In the genomic region with DNA sequence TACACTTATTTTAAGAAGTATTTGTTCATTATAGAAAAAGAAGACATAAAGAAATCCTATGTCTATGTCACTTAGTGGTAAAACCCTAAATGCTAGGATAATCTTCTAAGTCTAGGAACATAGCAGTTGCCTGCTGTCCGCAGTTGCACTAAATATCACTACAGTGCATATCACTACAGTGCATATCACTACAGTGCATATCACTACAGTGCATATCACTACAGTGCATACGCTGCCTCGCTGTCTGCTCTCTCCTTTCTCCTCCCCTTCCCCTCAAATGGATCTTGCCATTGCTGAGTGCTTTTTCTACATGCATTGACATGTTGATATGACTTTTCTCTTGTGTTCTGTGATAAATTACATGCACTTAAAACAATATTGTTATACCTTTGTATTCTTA, we compare ENCODE assay signal across 18 mouse cellular contexts.
"Had no signal": no experiment of that assay in that cellular context is flagged by ENCODE, and none has a peak within 500 bp of the region (broad histone marks: within the 10 kb centered on the region; RNA-seq: fewer than 3 reads in every experiment).

No protein-coding gene starts in this region.

- H3K4me3 ChIP-seq: lung, embryonic 15.5 days; midbrain, embryonic 13.5 days; midbrain, embryonic 15.5 days; neural tube, embryonic 12.5 days; stomach, embryonic 15.5 days had no signal

- H3K9me3 ChIP-seq: lung, embryonic 15.5 days; midbrain, embryonic 15.5 days; neural tube, embryonic 12.5 days; stomach, embryonic 15.5 days had no signal

- H3K36me3 ChIP-seq: lung, embryonic 15.5 days; neural tube, embryonic 12.5 days had no signal

- H3K9ac ChIP-seq: lung, embryonic 15.5 days; midbrain, embryonic 13.5 days; midbrain, embryonic 15.5 days; neural tube, embryonic 12.5 days; stomach, embryonic 15.5 days had no signal

- H3K4me2 ChIP-seq: lung, embryonic 15.5 days; midbrain, embryonic 11.5 days; midbrain, embryonic 13.5 days; midbrain, embryonic 15.5 days; neural tube, embryonic 12.5 days; stomach, embryonic 15.5 days had no signal

- H3K4me1 ChIP-seq: lung, embryonic 15.5 days; midbrain, embryonic 13.5 days; midbrain, embryonic 15.5 days; neural tube, embryonic 12.5 days; stomach, embryonic 15.5 days had no signal

- ATAC-seq: lung, postnatal 0 days; midbrain, embryonic 13.5 days; midbrain, embryonic 15.5 days had no signal

- H3K27me3 ChIP-seq: lung, embryonic 15.5 days; midbrain, embryonic 13.5 days; midbrain, embryonic 15.5 days; neural tube, embryonic 12.5 days; stomach, embryonic 15.5 days had no signal

- H3K27ac ChIP-seq: lung, embryonic 15.5 days; macrophage; midbrain, embryonic 13.5 days; midbrain, embryonic 15.5 days; neural tube, embryonic 12.5 days; stomach, embryonic 15.5 days; stomach, postnatal 0 days had no signal

- DNase-seq: lung, adult 2 months; lung, postnatal 14 days; lung, postnatal 36 days; retina, postnatal 1 day; right cerebral cortex, adult 18-20 months; right cerebral cortex, postnatal 25 days; thymus, adult 2 months; thymus, postnatal 25 days; thymus, postnatal 4 days had no signal
